Mouse (Mus musculus) CD4-positive, CD25-positive, alpha-beta regulatory T cell, adult 2 months (primary cell): ENCODE measurements around the gene Rem1.

Experiments
- DNase-seq: peaks from one replicate; pipeline ENCODE4 v3.0.0-alpha.2; 2012; ENCODE audit warnings: low read depth, low spot score

The Rem1 gene

GRCm38 (mm10) chr2:152626774-152627591, at the start of gene Rem1:
TSS of gene Rem1 (plus strand) at chr2:152626951.
- no peak for DNase-seq

- DNase-seq, result no peak
Measured at GRCm38 (mm10) chr2:152580107-152580506, 46.6 kb upstream of the Rem1 start, which contains the start of gene Defb19. TSS of gene Defb19 (minus strand) at chr2:152580312.

- no peak for DNase-seq
Measured at GRCm38 (mm10) chr2:152580612-152581011, 46.1 kb upstream of the Rem1 start.

- peak; percentile 23 for DNase-seq
Measured at GRCm38 (mm10) chr2:152586926-152587560, 39.7 kb upstream of the Rem1 start.

- DNase-seq, result no peak
Measured at GRCm38 (mm10) chr2:152588450-152588849, 38.3 kb upstream of the Rem1 start.

GRCm38 (mm10) chr2:152589021-152589420, 37.7 kb upstream of the Rem1 start:
- no peak for DNase-seq

- DNase-seq, result no peak
Measured at GRCm38 (mm10) chr2:152599299-152599698, 27.5 kb upstream of the Rem1 start, which contains the start of gene Defb45. TSS of gene Defb45 (minus strand) at chr2:152599399.

- DNase-seq, result no peak
Measured at GRCm38 (mm10) chr2:152600076-152600475, 26.7 kb upstream of the Rem1 start.

GRCm38 (mm10) chr2:152601275-152601960, 25.3 kb upstream of the Rem1 start:
- DNase-seq, result no peak

- DNase-seq, result peak; percentile 50
Measured at GRCm38 (mm10) chr2:152604057-152604456, 22.7 kb upstream of the Rem1 start, which contains the start of gene Defb36. TSS of gene Defb36 (plus strand) at chr2:152604327.

GRCm38 (mm10) chr2:152607746-152608145, 19.0 kb upstream of the Rem1 start:
- no peak for DNase-seq

- DNase-seq, result no peak
Measured at GRCm38 (mm10) chr2:152608719-152609118, 18.0 kb upstream of the Rem1 start.

- DNase-seq, result no peak
Measured at GRCm38 (mm10) chr2:152612193-152612592, 14.6 kb upstream of the Rem1 start.

- peak; percentile 68 for DNase-seq
Measured at GRCm38 (mm10) chr2:152615563-152615962, 11.2 kb upstream of the Rem1 start.

GRCm38 (mm10) chr2:152616470-152616869, 10.3 kb upstream of the Rem1 start:
- no peak for DNase-seq

- DNase-seq, result peak; percentile 55
Measured at GRCm38 (mm10) chr2:152617374-152617773, 9.4 kb upstream of the Rem1 start.

- DNase-seq, result no peak
Measured at GRCm38 (mm10) chr2:152620367-152621134, 6.2 kb upstream of the Rem1 start.

- DNase-seq, result no peak
Measured at GRCm38 (mm10) chr2:152622151-152622550, 4.6 kb upstream of the Rem1 start.

GRCm38 (mm10) chr2:152622953-152623352, 3.8 kb upstream of the Rem1 start, which contains the start of gene Defb25:
TSS of gene Defb25 (minus strand) at chr2:152623053.
- DNase-seq, result no peak

- DNase-seq, result no peak
Measured at GRCm38 (mm10) chr2:152624566-152624965, 2.2 kb upstream of the Rem1 start.

- DNase-seq, result no peak
Measured at GRCm38 (mm10) chr2:152625256-152625655, 1.5 kb upstream of the Rem1 start.
